Mouse (Mus musculus) large intestine, adult 2 months (tissue): ENCODE measurements around the gene Tmem178. TPM values are rescaled to one million over a fixed set of nuclear protein-coding genes. Genes with fewer than 3 reads are reported as not detected.

Experiments
- DNase-seq: peaks from one replicate; pipeline ENCODE4 v3.0.0-alpha.2; 2012; ENCODE audit warnings: low read depth, low spot score
- WGBS: fragments of 180-500 bp; shearing (Covaris S2); methylation state at CpG from one replicate; pipeline ENCODE4 v1.1.7; 2018; 5-methylcytosine and 5-hydroxymethylcytosine counted together
- polyA plus RNA-seq: library from polyadenylated mRNA; depleted of rRNA; stranded (reverse); fragments of >200 nt; gene quantifications from 2 replicates; pipeline ENCODE4 v1.2.3, GENCODE M21; 2012; rRNA removed

Tmem178 gene
- polyA plus RNA-seq: 1.8 and 2.8 TPM in 2 replicates

DNA sequence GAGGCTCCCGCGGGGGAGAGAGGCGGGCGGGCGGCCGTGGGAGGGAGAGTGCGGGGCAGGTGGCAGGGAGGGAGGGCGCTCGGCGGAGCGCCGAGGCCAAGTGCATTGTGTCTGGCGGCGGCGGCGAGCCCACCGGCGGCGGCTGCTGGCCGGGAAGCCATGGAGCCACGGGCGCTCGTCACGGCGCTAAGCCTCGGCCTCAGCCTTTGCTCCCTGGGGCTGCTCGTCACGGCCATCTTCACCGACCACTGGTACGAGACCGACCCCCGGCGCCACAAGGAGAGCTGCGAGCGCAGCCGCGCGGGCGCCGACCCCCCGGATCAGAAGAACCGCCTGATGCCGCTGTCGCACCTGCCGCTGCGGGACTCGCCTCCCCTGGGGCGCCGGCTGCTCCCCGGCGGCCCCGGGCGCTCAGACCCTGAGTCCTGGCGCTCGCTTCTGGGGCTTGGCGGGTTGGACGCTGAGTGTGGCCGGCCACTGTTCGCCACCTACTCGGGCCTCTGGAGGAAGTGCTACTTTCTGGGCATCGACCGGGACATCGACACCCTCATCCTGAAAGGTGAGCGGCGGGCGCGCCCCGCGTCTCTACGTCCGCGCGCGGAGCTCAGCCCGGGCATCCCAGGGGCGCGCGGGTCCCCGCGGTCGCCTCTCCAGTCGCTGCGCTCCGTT, at the start of gene Tmem178:
TSS of gene Tmem178 (plus strand) at position 103 of the 669 bp plus-strand sequence.
- no peak for DNase-seq
- under 1% methylated on average over 71 of the region's 84 CpGs for WGBS

DNA sequence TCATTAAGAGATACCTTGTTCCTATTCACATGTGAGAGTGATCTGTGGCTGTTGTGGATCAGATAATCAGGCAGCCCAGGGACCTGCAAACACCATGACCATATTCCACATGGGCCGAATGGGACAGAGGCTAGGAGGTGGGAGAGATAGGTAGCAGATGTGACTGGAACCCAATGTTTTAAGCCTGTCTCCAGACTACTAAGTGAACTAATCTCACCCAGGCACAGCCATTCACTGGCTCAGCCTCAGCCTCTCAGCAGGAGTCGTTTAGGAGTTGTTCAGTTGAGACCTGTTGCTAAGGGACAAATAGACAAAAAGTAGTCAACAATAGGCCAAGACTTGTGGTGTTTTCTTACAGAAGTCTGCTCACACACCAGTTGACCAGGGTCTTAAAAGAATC, 48.0 kb upstream of the Tmem178 start:
- WGBS: 75% methylated on average over 2 of the region's 2 CpGs
- no peak for DNase-seq

DNA sequence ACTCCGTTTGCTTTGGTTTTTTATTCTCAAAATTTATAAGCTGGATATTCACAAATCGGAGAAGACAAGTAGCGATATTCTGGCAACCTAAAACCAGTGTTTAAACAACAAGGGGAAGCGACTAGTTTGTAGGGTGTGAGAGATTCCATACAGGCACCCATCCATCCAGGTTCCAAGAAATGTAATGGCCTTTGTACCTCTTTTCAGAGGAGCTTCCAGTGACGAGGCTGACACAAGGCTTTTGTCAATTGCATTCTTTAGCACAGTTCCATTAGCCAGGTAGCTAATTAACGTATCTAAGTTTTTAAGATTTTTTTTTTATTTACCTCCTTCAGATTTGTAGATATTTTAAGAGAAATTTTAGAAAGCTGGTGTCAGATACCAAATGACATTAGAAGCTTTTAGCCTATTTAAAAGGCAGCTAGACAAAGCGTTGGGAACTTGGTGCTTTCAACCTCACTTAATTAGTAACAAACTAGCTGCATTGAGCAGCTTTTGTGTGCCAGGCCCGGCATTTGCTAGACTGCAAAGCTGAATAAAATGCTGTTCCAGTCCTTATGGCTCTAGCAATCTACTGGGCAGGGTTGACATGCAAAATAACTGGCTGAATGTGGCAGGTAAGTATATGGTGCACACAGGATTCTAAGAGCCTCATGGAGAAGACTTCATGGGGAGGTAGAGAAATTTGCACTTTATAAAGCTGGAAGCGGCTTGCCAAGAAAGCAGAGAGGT, 46.6 kb upstream of the Tmem178 start:
- WGBS: 86% methylated on average over 9 of the region's 9 CpGs
- DNase-seq: no peak

- DNase-seq: no peak
- 57% methylated on average over 9 of the region's 9 CpGs for WGBS
Observed at GRCm38 (mm10) chr17:80899513-80900199, 44.8 kb upstream of the Tmem178 start.

DNA sequence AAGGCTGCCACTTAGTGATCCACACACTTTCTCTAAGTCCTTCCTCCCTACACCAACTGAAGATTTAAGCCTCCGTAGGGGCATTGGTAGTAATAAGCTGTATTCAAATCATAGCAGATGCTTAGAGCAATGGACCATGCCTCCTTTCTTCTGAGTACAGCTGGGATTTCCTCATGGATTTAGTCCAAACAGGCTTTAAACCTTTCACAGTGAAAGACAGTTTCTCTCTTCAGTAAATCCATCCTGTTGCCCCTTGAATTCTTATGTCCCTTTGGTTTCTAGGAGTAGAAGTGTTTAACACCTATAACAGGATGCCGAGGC, 44.3 kb upstream of the Tmem178 start:
- 80% methylated on average over 2 of the region's 2 CpGs for WGBS
- DNase-seq: no peak

- 66% methylated on average over 6 of the region's 6 CpGs for WGBS
- no peak for DNase-seq
Observed at GRCm38 (mm10) chr17:80901885-80902284, 42.5 kb upstream of the Tmem178 start.

DNA sequence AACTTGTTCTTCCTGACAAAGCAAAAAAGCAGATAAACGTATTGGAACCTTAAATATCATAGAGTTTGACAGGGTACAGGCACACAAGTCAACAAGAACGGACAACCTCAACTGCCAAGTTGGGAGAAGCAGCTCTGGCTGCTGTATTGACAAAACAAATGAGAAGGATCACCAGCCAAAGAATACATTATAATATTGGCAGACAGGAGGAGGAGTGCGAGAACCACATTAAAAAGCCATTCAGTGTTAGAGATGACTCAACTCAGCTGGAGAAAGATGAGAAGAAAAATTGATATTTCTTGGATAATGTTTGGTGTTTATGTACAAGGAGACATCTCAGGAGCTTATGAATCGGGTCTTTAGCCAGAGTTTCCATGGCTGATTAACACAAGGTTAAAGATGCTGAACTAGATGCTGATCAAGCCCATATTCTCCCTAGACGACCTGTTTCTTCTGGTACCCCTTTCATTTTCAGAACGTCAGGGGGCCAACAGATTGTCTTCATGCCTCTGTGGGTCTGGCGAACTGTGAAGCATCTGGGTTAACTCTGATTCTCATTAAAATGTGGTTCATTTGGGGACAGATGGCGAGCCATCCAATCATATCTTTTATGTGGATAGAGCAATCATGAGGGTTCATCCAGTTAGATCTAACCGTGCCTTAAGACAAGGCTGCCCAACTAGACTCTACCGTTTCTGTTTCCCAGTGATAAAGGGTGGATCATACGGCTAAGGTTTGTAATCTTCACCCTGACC, 41.1 kb upstream of the Tmem178 start:
- WGBS: 85% methylated on average over 11 of the region's 11 CpGs
- DNase-seq: no peak

DNA sequence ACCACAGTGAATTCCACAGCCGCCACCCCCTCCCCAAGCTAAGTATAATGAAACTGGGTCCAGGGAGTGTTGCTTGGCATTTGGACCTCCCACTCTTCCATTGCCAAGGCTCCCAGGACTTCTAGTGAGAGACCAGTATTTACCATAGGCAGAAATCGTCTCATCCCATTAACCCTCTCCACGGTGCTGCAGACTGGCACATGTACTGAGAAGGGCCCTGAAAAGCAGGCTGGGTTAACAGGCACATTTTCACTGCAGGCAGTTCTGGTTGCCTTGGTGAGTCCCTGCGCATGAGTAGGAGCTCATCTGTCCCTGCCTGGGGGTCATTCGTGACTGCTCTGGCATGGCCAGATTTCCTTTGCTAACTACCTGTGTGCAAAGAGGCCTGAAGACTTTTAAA, 40.4 kb upstream of the Tmem178 start:
- DNase-seq: no peak
- 66% methylated on average over 5 of the region's 5 CpGs for WGBS

GRCm38 (mm10) chr17:80915666-80916065, 28.8 kb upstream of the Tmem178 start:
- WGBS: 81% methylated on average over 2 of the region's 2 CpGs
- no peak for DNase-seq

DNA sequence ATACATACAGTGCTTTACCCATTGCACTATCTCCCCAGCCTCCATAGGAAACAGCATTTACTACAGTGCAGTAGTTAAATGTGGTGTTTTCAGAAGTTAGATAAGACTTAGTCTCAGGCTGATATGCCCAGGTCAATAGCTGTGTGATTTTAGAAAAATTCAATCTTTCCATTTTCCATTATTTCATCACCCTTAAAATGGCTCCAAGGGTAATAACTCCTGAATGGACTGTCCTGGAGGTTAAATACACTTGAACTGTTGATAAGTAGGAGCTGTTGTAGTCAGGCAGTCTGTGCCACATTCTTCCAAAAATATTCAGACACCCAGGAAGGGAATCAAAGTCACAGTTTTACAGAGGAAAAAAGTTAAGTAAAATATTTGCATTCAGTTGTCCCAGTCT, 25.2 kb upstream of the Tmem178 start:
- no peak for DNase-seq

GRCm38 (mm10) chr17:80921286-80922134, 22.9 kb upstream of the Tmem178 start:
- no peak for DNase-seq
- 70% methylated on average over 10 of the region's 10 CpGs for WGBS

- 89% methylated on average over 3 of the region's 3 CpGs for WGBS
- DNase-seq: no peak
Observed at GRCm38 (mm10) chr17:80925554-80925953, 18.9 kb upstream of the Tmem178 start.

- DNase-seq: no peak
Observed at GRCm38 (mm10) chr17:80927151-80927550, 17.3 kb upstream of the Tmem178 start.

GRCm38 (mm10) chr17:80932716-80933115, 11.7 kb upstream of the Tmem178 start:
- no peak for DNase-seq
- WGBS: 64% methylated on average over 3 of the region's 3 CpGs

More at GRCm38 (mm10) chr17:80927151-80927550, 17.3 kb upstream of the Tmem178 start:
- WGBS: 81% methylated on average over 2 of the region's 2 CpGs

GRCm38 (mm10) chr17:80933401-80934029, 10.9 kb upstream of the Tmem178 start:
- whole genome bisulfite sequencing: 59% methylated on average over 11 of the region's 11 CpGs
- DNase-seq: no peak

- WGBS: 65% methylated on average over 10 of the region's 10 CpGs
Observed at GRCm38 (mm10) chr17:80935807-80936519, 8.5 kb upstream of the Tmem178 start.

GRCm38 (mm10) chr17:80936521-80936920, 7.9 kb upstream of the Tmem178 start:
- 53% methylated on average over 5 of the region's 5 CpGs for WGBS
- no peak for DNase-seq

More at GRCm38 (mm10) chr17:80935807-80936519, 8.5 kb upstream of the Tmem178 start:
- no peak for DNase-seq

GRCm38 (mm10) chr17:80939833-80940232, 4.6 kb upstream of the Tmem178 start:
- WGBS: 91% methylated on average over 7 of the region's 7 CpGs
- no peak for DNase-seq
